Mouse (Mus musculus) naive thymus-derived CD4-positive, alpha-beta T cell, adult 2 months (primary cell): ENCODE data around the gene Gmds.

Experiments
- DNase-seq: peaks from one replicate; pipeline ENCODE4 v3.0.0-alpha.2; 2011; ENCODE audit warnings: low read depth

The Gmds gene

GRCm38 (mm10) chr13:31955171-31955570 is 383.4 kb downstream of the Gmds start:
- no peak for DNase-seq

GRCm38 (mm10) chr13:31944676-31945210 is 393.8 kb downstream of the Gmds start:
- no peak for DNase-seq

- DNase-seq, result no peak
Measured at GRCm38 (mm10) chr13:31943482-31944275, 394.9 kb downstream of the Gmds start.

GRCm38 (mm10) chr13:31929299-31929698 is 409.2 kb downstream of the Gmds start:
- no peak for DNase-seq

- DNase-seq, result no peak
Measured at GRCm38 (mm10) chr13:31926599-31926998, 411.9 kb downstream of the Gmds start.

- no peak for DNase-seq
Measured at GRCm38 (mm10) chr13:31924506-31924905, 414.0 kb downstream of the Gmds start.

GRCm38 (mm10) chr13:31919716-31920115 is 418.8 kb downstream of the Gmds start:
- no peak for DNase-seq

- DNase-seq, result no peak
Measured at GRCm38 (mm10) chr13:31917387-31917786, 421.2 kb downstream of the Gmds start.

GRCm38 (mm10) chr13:31915748-31916147 is 422.8 kb downstream of the Gmds start:
- DNase-seq, result no peak

GRCm38 (mm10) chr13:31914901-31915587 is 423.5 kb downstream of the Gmds start:
- no peak for DNase-seq

GRCm38 (mm10) chr13:31911956-31912355 is 426.6 kb downstream of the Gmds start:
- DNase-seq, result no peak

GRCm38 (mm10) chr13:31911362-31911761 is 427.2 kb downstream of the Gmds start:
- no peak for DNase-seq

- DNase-seq, result no peak
Measured at GRCm38 (mm10) chr13:31909031-31909430, 429.5 kb downstream of the Gmds start.

- DNase-seq, result no peak
Measured at GRCm38 (mm10) chr13:31906514-31906913, 432.0 kb downstream of the Gmds start.

GRCm38 (mm10) chr13:31900191-31900590 is 438.3 kb downstream of the Gmds start:
- DNase-seq, result no peak

- no peak for DNase-seq
Measured at GRCm38 (mm10) chr13:31899392-31899791, 439.1 kb downstream of the Gmds start.

GRCm38 (mm10) chr13:31897493-31897892 is 441.0 kb downstream of the Gmds start:
- DNase-seq, result no peak

- DNase-seq, result no peak
Measured at GRCm38 (mm10) chr13:31894511-31894910, 444.0 kb downstream of the Gmds start.

- DNase-seq, result no peak
Measured at GRCm38 (mm10) chr13:31892913-31893514, 445.5 kb downstream of the Gmds start.

- no peak for DNase-seq
Measured at GRCm38 (mm10) chr13:31888500-31888899, 450.0 kb downstream of the Gmds start.

GRCm38 (mm10) chr13:31885769-31886168 is 452.8 kb downstream of the Gmds start:
- no peak for DNase-seq

GRCm38 (mm10) chr13:31878805-31879477 is 459.6 kb downstream of the Gmds start:
- DNase-seq, result no peak
